Mouse (Mus musculus): ENCODE results near the gene Inpp5b. TPM values are rescaled to one million over a fixed set of nuclear protein-coding genes. Genes with fewer than 3 reads are reported as not detected.

The Inpp5b gene
- 54.6 and 71.0 TPM in 2 replicates for total RNA-seq (2023)

GRCm38 (mm10) chr4:124741376-124742343 lies at the start of gene Inpp5b:
TSS of gene Inpp5b (plus strand) at chr4:124741850.

GRCm38 (mm10) chr4:124693135-124693894 lies 48.3 kb upstream of the Inpp5b start, which contains the start of gene Utp11:
TSS of gene Utp11 (minus strand) at chr4:124693600.

GRCm38 (mm10) chr4:124700248-124700971 lies 41.2 kb upstream of the Inpp5b start, which contains the start of gene Fhl3:
TSS of gene Fhl3 (plus strand) at chr4:124700701.

GRCm38 (mm10) chr4:124714545-124715481 lies 26.8 kb upstream of the Inpp5b start, which contains the start of gene Sf3a3:
TSS of gene Sf3a3 (plus strand) at chr4:124714776.

GRCm38 (mm10) chr4:124801552-124802308 lies 60.1 kb downstream of the Inpp5b start, which contains the start of gene Mtf1:
TSS of gene Mtf1 (plus strand) at chr4:124802104.

GRCm38 (mm10) chr4:124850261-124850913 lies 108.7 kb downstream of the Inpp5b start, which contains the start of gene Yrdc:
TSS of gene Yrdc (plus strand) at chr4:124850679.

Other genes starting within 250 kb of the Inpp5b start
- gene 3100002H09Rik, start 131.0 kb upstream of the Inpp5b start, total RNA-seq (2023) = not detected in 2 replicates
- gene Pou3f1, start 85.0 kb upstream of the Inpp5b start, total RNA-seq (2023) = not detected in 2 replicates
- gene Utp11, start 48.2 kb upstream of the Inpp5b start, total RNA-seq (2023) = 7.2 and 12.4 TPM in 2 replicates
- gene Fhl3, start 41.1 kb upstream of the Inpp5b start, total RNA-seq (2023) = 32.5 and 35.7 TPM in 2 replicates
- 23.7 and 26.4 TPM in 2 replicates for gene Sf3a3, start 27.1 kb upstream of the Inpp5b start, total RNA-seq (2023)
- gene Mtf1, start 60.3 kb downstream of the Inpp5b start, total RNA-seq (2023) = 66.4 and 67.3 TPM in 2 replicates
- gene Yrdc, start 108.8 kb downstream of the Inpp5b start, total RNA-seq (2023) = 51.9 and 83.1 TPM in 2 replicates
- gene 1110065P20Rik, start 109.3 kb downstream of the Inpp5b start, total RNA-seq (2023) = 10.8 and 13.5 TPM in 2 replicates
- gene Maneal, start 120.3 kb downstream of the Inpp5b start, total RNA-seq (2023) = not detected in 2 replicates
- gene Epha10, start 139.0 kb downstream of the Inpp5b start, total RNA-seq (2023) = 0.09 TPM in 1 of 2 replicates, not detected in the other
- gene 9930104L06Rik, start 195.2 kb downstream of the Inpp5b start, total RNA-seq (2023) = 6.3 and 6.6 TPM in 2 replicates
- 60.2 and 61.0 TPM in 2 replicates for gene Cdca8, start 197.5 kb downstream of the Inpp5b start, total RNA-seq (2023)
- 2.0 and 3.6 TPM in 2 replicates for gene Rspo1, start 244.6 kb downstream of the Inpp5b start, total RNA-seq (2023)